Mouse (Mus musculus) G1E (cell line): ENCODE results near the gene Fstl4. TPM values are rescaled to one million over a fixed set of nuclear protein-coding genes. Genes with fewer than 3 reads are reported as not detected.

ENCODE experiments used
- ATAC-seq: 2 replicates; pipeline ENCODE4 v1.8.0; 2016; ENCODE audit warnings: mild to moderate bottlenecking; ENCODE audit not compliant: insufficient number of reproducible peaks, poor library complexity, low FRiP score, severe bottlenecking; ENCODE audit errors: extremely low read depth
- DNase-seq: peaks from one replicate; pipeline ENCODE4 v3.0.0; 2012; ENCODE audit warnings: low spot score
- H3K27me3 ChIP-seq: 2 replicates; pipeline ENCODE4 v1.6.1; 2012; ENCODE audit warnings: mild to moderate bottlenecking, low read length, inconsistent platforms; ENCODE audit not compliant: insufficient read depth
- H3K36me3 ChIP-seq: replicated peaks from 2 replicates; pipeline ENCODE3; 2012; ENCODE audit warnings: mild to moderate bottlenecking, inconsistent platforms
- H3K4me1 ChIP-seq: 2 replicates; pipeline ENCODE4 v1.6.1; 2012; ENCODE audit warnings: low read depth, low read length, inconsistent platforms, mixed read lengths; ENCODE audit not compliant: insufficient read depth
- H3K4me3 ChIP-seq: 2 replicates; pipeline ENCODE4 v1.5.1; 2012; ENCODE audit warnings: low read depth, mild to moderate bottlenecking, inconsistent platforms, low read length, moderate library complexity, mixed read lengths
- H3K9me3 ChIP-seq: replicated peaks from 2 replicates; pipeline ENCODE4 v1.6.1; 2012; ENCODE audit warnings: inconsistent platforms
- CTCF ChIP-seq: IDR thresholded peaks from 2 replicates; pipeline ENCODE4 v1.5.1; 2012; ENCODE audit warnings: low read depth, low read length, inconsistent platforms, mixed read lengths
- GATA1 ChIP-seq: IDR thresholded peaks from 2 replicates; pipeline ENCODE4 v1.6.1; 2012; ENCODE audit warnings: borderline replicate concordance, low read length, inconsistent platforms, mixed read lengths
- GATA2 ChIP-seq: IDR thresholded peaks from 2 replicates; pipeline ENCODE4 v1.6.1; 2012; ENCODE audit warnings: low read depth, low read length, inconsistent platforms, borderline replicate concordance
- POLR2AphosphoS5 ChIP-seq: IDR thresholded peaks from 2 replicates; pipeline ENCODE4 v1.6.1; 2012; ENCODE audit warnings: low read depth, low read length, inconsistent platforms; ENCODE audit not compliant: insufficient replicate concordance
- TAL1 ChIP-seq: conservative IDR thresholded peaks from 2 replicates; pipeline ENCODE4 v1.6.1; 2012; ENCODE audit warnings: low read depth, low read length, inconsistent platforms, mixed read lengths
- polyA plus RNA-seq: library from polyadenylated mRNA; stranded (reverse); fragments of >175 nt; gene quantifications from 2 replicates; pipeline ENCODE4 v1.2.3, GENCODE M21; 2012
- total RNA-seq, 2 experiments: library from RNA; stranded (forward) in 1 of 2; stranded (reverse) in 1 of 2; fragments of 200-1000 nt in 1 of 2; fragments of >200 nt in 1 of 2; fragmentation: Nextera tagmentation in 1 of 2; gene quantifications; 2 replicates each; pipeline ENCODE4 v1.2.3; 2014 to 2017

Fstl4 gene
- total and polyA plus RNA-seq, 3 experiments = 0.05 TPM; not detected in 2

- DNase-seq (no peak), ATAC-seq (no peak)
- Histone ChIP-seq H3K4me1 (no peaks in the 10 kb centered on the region), H3K4me3 (no peak overlapping the region), H3K27me3 (no peaks in the 10 kb centered on the region), H3K36me3 (no peaks in the 10 kb centered on the region), H3K9me3 (no peaks in the 10 kb centered on the region)
- no peak for TF ChIP-seq GATA1
Measured at GRCm38 (mm10) chr11:53024403-53024802, 260.0 kb downstream of the Fstl4 start.

DNA sequence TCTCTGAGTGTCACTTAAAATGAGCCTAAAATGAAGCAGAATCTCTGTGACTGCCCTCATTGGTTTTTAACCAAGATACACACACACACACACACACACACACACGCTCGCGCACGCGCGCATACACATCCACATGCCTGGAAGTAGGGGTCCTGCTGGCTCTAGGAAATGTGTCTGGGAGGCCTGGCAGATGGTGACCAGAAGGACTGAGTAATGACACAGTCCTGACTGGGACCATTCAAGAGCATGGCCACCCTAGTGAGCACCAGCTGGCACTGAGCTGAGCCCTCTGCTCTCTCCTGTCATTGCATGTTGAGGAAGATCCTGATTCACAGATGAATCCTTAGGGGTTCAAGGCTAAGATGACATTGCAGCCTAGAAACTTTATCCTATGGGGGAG, 261.3 kb downstream of the Fstl4 start:
- no peak overlapping the region for H3K4me3 ChIP-seq
- no peak for ATAC-seq
- H3K27me3 ChIP-seq = no peaks in the 10 kb centered on the region
- DNase-seq = no peak
- H3K36me3 ChIP-seq = no peaks in the 10 kb centered on the region
- H3K9me3 ChIP-seq = no peaks in the 10 kb centered on the region
- no peaks in the 10 kb centered on the region for H3K4me1 ChIP-seq
- TF ChIP-seq TAL1 (no peak), GATA2 (no peak), CTCF (no peak), GATA1 (no peak), POLR2AphosphoS5 (no peak)

DNA sequence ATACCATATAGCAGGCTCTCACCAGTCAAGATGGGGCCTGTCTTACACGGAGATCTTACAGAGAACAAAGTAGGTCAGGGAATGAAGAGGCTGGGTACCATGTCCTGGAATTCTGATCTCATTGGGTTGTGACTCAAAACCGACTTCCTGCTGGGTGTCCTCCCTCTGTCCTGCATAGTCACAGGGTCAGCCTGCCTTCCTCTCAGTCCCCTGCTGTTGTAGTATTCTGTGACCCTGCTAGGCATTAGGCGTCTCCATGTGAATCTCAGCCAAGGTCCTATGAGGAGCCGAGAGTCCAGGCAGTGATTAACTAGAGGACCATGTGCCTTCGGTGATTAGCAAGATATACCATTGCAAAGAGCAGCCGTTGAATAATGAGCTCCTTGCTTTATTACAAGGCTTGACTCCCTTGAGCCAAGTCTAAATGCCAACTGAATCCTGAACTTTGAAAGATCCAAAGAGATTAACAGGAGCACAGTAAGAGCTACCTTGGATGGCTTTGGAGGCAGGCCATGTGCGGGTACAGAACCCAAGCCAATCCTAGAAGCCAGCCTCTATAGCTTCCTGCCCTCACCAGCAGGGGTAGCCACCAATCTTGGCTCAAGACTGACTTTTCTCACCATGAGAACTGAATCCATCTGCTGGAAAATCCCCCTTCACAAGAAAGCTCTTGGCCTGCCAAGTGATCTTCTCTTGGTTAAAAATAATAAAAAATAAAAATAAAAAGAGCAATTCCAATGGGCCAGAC, 264.2 kb downstream of the Fstl4 start:
- ATAC-seq = no peak
- Histone ChIP-seq H3K36me3 (no peaks in the 10 kb centered on the region), H3K9me3 (no peaks in the 10 kb centered on the region), H3K27me3 (no peaks in the 10 kb centered on the region), H3K4me1 (no peaks in the 10 kb centered on the region), H3K4me3 (no peak overlapping the region)
- TF ChIP-seq TAL1 (no peak), CTCF (no peak), POLR2AphosphoS5 (no peak), GATA2 (no peak), GATA1 (no peak)
- DNase-seq = no peak

DNA sequence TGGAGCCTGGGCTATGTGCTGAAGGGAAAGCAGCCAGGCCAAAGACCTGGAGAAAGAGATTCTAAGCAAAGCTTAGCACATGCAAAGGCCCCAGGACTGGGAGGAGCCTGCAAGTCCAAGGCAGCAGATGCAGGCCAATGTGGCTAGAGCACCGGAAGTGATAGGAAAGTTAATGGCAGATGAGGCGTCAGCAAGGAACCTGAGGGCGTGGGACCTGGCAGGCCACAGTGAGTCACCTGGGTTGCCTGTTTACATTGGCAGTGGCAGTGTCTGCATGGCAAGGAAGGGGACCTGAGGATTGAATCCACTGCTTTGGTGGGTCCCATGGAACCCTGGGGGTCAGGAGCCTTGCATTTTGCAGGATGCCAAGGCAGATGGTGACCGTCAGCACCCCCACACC, 267.3 kb downstream of the Fstl4 start:
- H3K27me3 ChIP-seq = no peaks in the 10 kb centered on the region
- H3K4me1 ChIP-seq = no peaks in the 10 kb centered on the region
- no peak for TF ChIP-seq CTCF
- no peak for TF ChIP-seq TAL1
- no peak for TF ChIP-seq POLR2AphosphoS5
- TF ChIP-seq GATA2 = no peak
- TF ChIP-seq GATA1 = no peak
- ATAC-seq (no peak), DNase-seq (no peak)
- H3K4me3 ChIP-seq = no peak overlapping the region
- no peaks in the 10 kb centered on the region for H3K36me3 ChIP-seq
- H3K9me3 ChIP-seq = no peaks in the 10 kb centered on the region

DNA sequence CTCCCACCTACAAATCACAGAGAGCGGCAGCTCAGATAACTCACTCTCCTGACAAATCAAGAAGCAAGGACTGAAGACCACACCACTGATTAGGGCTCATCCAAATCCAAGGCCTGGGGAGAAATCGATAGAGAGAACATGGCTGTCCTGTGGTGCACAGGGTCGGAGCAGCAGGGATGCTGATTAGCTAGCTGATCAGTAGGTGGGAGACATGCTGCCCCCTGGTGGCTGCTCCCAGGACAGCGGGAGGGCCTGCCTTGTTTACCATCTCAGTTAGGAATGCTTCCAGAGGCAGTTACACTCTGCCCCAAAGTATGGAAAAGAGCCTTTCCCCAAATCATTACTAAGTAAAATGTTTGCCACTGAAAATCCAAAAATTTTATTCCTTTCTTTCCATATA, 267.9 kb downstream of the Fstl4 start:
- ATAC-seq (no peak), DNase-seq (peak; percentile 51)
- Histone ChIP-seq H3K4me3 (no peak overlapping the region), H3K36me3 (no peaks in the 10 kb centered on the region), H3K4me1 (no peaks in the 10 kb centered on the region), H3K27me3 (no peaks in the 10 kb centered on the region), H3K9me3 (no peaks in the 10 kb centered on the region)
- TF ChIP-seq CTCF (peak; percentile 70), GATA2 (no peak)

DNA sequence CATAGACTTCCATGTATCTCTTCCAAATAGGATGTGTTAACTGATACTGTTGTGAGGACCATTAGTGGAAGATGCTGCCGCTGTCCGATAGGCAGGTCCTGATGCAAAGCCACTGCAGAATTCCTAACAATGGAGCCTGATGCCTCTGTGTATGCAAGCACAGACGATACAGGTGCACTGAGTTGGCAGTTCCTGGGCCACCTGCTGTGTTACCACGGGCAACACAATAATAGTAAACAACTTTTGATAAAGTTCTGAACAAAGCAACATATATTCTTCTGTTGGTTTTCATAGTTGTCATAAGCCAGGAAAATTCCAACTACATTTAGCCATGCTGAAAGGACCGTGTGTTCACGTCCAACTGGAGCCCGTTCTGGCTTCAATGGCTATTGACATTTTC, 271.0 kb downstream of the Fstl4 start:
- no peak for ATAC-seq
- no peaks in the 10 kb centered on the region; the same call in 1 of the 2 replicates for H3K27me3 ChIP-seq

GRCm38 (mm10) chr11:53046850-53047249, 282.4 kb downstream of the Fstl4 start:
- Histone ChIP-seq H3K27me3 (no peaks in the 10 kb centered on the region), H3K4me3 (no peak overlapping the region), H3K36me3 (no peaks in the 10 kb centered on the region), H3K9me3 (no peaks in the 10 kb centered on the region), H3K4me1 (no peaks in the 10 kb centered on the region)
- no peak for DNase-seq
- no peak for ATAC-seq
- TF ChIP-seq TAL1 = no peak
- no peak for TF ChIP-seq GATA1
- no peak for TF ChIP-seq CTCF
- TF ChIP-seq GATA2 = no peak
- TF ChIP-seq POLR2AphosphoS5 = no peak

More for the DNA sequence above, 271.0 kb downstream of the Fstl4 start:
- H3K4me1 ChIP-seq = no peaks in the 10 kb centered on the region
- H3K4me3 ChIP-seq = no peak overlapping the region
- no peaks in the 10 kb centered on the region for H3K36me3 ChIP-seq
- no peak for TF ChIP-seq GATA2
- no peak for TF ChIP-seq POLR2AphosphoS5
- no peak for TF ChIP-seq CTCF
- TF ChIP-seq TAL1 = no peak
- TF ChIP-seq GATA1 = no peak
- no peak for DNase-seq
- H3K9me3 ChIP-seq = no peaks in the 10 kb centered on the region
